Mouse (Mus musculus) layer of hippocampus, adult 6 months (tissue): ENCODE data around the gene Rnpc3. TPM values are rescaled to one million over a fixed set of nuclear protein-coding genes. Genes with fewer than 3 reads are reported as not detected.

Experiments
- long read RNA-seq, 2 experiments: library from polyadenylated mRNA; unstranded; transcript quantifications; one replicate each; pipeline ENCODE4 v2.0.0; 2019 to 2020
- polyA plus RNA-seq: library from polyadenylated mRNA; unstranded; fragments of <200 nt; fragmentation: Nextera tagmentation; gene quantifications from 2 replicates; pipeline ENCODE4 v1.2.3, GENCODE M21; 2021

The Rnpc3 gene
- polyA plus RNA-seq, result 5.8 and 6.1 TPM in 2 replicates
- long read RNA-seq, experiment 1, partial matches to known transcripts, result 5 of 8 reads
- long read RNA-seq, experiment 1, other reads (novel, unspliced or antisense), result 0 of 8 reads
- long read RNA-seq, experiment 2, full-length matches to known transcripts, result 41 of 61 reads
- long read RNA-seq, experiment 2, partial matches to known transcripts, result 4 of 61 reads
- long read RNA-seq, experiment 2, other reads (novel, unspliced or antisense), result 16 of 61 reads

DNA sequence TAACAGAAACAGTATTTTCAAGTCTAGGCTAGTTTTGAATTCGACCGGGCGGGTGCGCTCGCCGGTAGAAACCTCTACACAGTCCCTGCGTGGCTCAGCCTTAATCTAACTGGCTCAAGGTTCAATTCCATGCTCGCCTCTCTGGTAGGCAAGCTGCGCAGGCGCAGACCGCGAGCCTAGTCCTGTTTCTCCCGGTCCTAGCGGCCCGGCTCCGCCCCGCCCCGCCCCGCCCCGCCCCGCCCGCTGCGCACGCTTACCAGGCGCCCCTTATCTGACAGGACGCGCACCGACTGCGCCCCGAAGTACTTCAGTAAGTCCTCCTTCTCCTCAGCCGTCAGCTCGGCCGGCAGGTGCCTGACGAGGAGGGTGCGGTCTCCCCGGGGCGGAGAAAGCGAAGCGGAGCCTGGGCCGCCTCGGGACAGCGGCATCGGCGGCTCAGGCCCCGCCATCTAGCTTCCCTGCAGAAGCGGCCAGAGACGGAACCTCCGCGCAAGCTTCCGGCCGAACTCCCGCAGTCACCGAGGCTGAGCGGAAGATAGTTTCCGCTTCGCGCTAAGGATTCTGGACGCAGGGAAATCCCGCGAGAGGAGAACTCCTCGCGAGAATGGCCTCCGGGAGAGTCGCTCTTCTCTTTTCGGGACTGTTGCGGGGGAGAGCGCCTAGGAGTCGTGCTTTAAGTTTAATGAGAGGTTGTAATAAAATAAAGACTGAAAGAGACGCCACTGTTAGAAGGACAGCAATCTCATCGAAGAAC is at the start of gene Rnpc3:
Gene Rnpc3 (minus strand): TSS at position 544 of the 754 bp plus-strand sequence.

DNA sequence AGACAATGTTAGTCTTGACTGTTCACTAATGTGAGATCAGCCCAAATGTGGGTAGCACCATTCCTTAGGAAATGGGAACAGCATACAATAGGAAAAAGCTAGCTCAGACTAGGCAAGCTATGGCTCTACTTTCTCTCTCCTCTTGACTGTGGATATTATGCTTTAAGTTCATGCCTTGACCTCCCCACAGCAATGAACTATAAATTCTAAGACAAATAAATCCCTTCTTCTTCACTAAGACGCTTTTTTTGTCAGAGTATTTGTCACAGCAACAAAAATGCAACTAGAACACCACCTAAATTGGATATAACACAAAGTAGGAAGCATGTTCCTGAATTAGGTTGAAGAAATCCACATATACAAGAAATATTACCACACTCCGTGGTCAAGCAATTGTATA is 23.4 kb downstream of the Rnpc3 start, which contains the start of gene Amy1:
Gene Amy1 (minus strand): TSS at position 101 of the 400 bp plus-strand sequence.

Other genes starting within 250 kb of the Rnpc3 start
- gene Amy2a1, start 97.7 kb downstream of the Rnpc3 start, polyA plus RNA-seq, result not detected in 2 replicates
- 0.50 and 0.85 TPM in 2 replicates for gene Amy1, start 23.4 kb downstream of the Rnpc3 start, polyA plus RNA-seq